Mouse (Mus musculus): ENCODE measurements around the gene Coa3.
"Not testable (repeated sequence)": the region's sequence is repeated elsewhere in the genome, so short reads cannot be mapped to it uniquely, and the experiment has no call there.

Coa3 gene

GRCm38 (mm10) chr11:101278223-101279192 lies at the start of gene Coa3, which contains the start of gene Cntd1:
TSS of gene Coa3 (minus strand) at chr11:101279114.
TSS of gene Cntd1 (plus strand) at chr11:101279012.
- DNase-seq (ENCODE audit: low read depth, low spot score) = peak; percentile 88

GRCm38 (mm10) chr11:101327311-101327710 lies 48.4 kb upstream of the Coa3 start:
- no peak for DNase-seq (ENCODE audit: low read depth, low spot score)

- no peak for DNase-seq (ENCODE audit: low read depth, low spot score)
Observed at GRCm38 (mm10) chr11:101326147-101326546, 47.2 kb upstream of the Coa3 start.

GRCm38 (mm10) chr11:101325201-101325600 lies 46.3 kb upstream of the Coa3 start:
- not testable (repeated sequence) for DNase-seq (ENCODE audit: low read depth, low spot score)

- no peak for DNase-seq (ENCODE audit: low read depth, low spot score)
Observed at GRCm38 (mm10) chr11:101324763-101325162, 45.8 kb upstream of the Coa3 start, which contains the start of gene Aoc2. TSS of gene Aoc2 (plus strand) at chr11:101325063.

GRCm38 (mm10) chr11:101323609-101324008 lies 44.7 kb upstream of the Coa3 start:
- peak; percentile 41 for DNase-seq (ENCODE audit: low read depth, low spot score)

- peak; percentile 69 for DNase-seq (ENCODE audit: low read depth, low spot score)
Observed at GRCm38 (mm10) chr11:101316501-101316917, 37.6 kb upstream of the Coa3 start.

GRCm38 (mm10) chr11:101315665-101316500 lies 37.0 kb upstream of the Coa3 start, which contains the start of gene Psme3:
TSS of gene Psme3 (plus strand) at chr11:101316213.
- peak; percentile 93 for DNase-seq (ENCODE audit: low read depth, low spot score)

GRCm38 (mm10) chr11:101315082-101315650 lies 36.3 kb upstream of the Coa3 start:
- no peak for DNase-seq (ENCODE audit: low read depth, low spot score)

GRCm38 (mm10) chr11:101314567-101314966 lies 35.7 kb upstream of the Coa3 start:
- no peak for DNase-seq (ENCODE audit: low read depth, low spot score)

- no peak for DNase-seq (ENCODE audit: low read depth, low spot score)
Observed at GRCm38 (mm10) chr11:101312150-101312549, 33.2 kb upstream of the Coa3 start.

- DNase-seq (ENCODE audit: low read depth, low spot score) = no peak
Observed at GRCm38 (mm10) chr11:101311083-101311482, 32.2 kb upstream of the Coa3 start.

- DNase-seq (ENCODE audit: low read depth, low spot score) = no peak
Observed at GRCm38 (mm10) chr11:101307744-101308143, 28.8 kb upstream of the Coa3 start.

- DNase-seq (ENCODE audit: low read depth, low spot score) = peak; percentile 92
Observed at GRCm38 (mm10) chr11:101302004-101302798, 23.3 kb upstream of the Coa3 start, which contains the start of gene Becn1. TSS of gene Becn1 (minus strand) at chr11:101302286.

- no peak for DNase-seq (ENCODE audit: low read depth, low spot score)
Observed at GRCm38 (mm10) chr11:101301299-101302003, 22.5 kb upstream of the Coa3 start.

- no peak for DNase-seq (ENCODE audit: low read depth, low spot score)
Observed at GRCm38 (mm10) chr11:101300881-101301280, 22.0 kb upstream of the Coa3 start.

GRCm38 (mm10) chr11:101295191-101295590 lies 16.3 kb upstream of the Coa3 start:
- no peak for DNase-seq (ENCODE audit: low read depth, low spot score)

- no peak for DNase-seq (ENCODE audit: low read depth, low spot score)
Observed at GRCm38 (mm10) chr11:101291231-101291630, 12.3 kb upstream of the Coa3 start.

GRCm38 (mm10) chr11:101287306-101287705 lies 8.4 kb upstream of the Coa3 start:
- DNase-seq (ENCODE audit: low read depth, low spot score) = no peak

GRCm38 (mm10) chr11:101283805-101284204 lies 4.9 kb upstream of the Coa3 start:
- no peak for DNase-seq (ENCODE audit: low read depth, low spot score)
